Mouse (Mus musculus): Measurements from ENCODE around the gene Pqlc3. TPM values are rescaled to one million over a fixed set of nuclear protein-coding genes. Genes with fewer than 3 reads are reported as not detected.

Pqlc3 gene
- polyA plus RNA-seq, 1 experiment from 2014 or later = 1.7 TPM

- no peak overlapping the region for H3K27ac ChIP-seq (ENCODE audit: low read depth, low read length)
- H3K27me3 ChIP-seq (replicated peaks; ENCODE audit: control insufficient read depth, insufficient read depth, low read length) = no peaks in the 10 kb centered on the region
- H3K4me2 ChIP-seq (ENCODE audit: low read length) = no peak overlapping the region
- no peaks in the 10 kb centered on the region for H3K4me1 ChIP-seq (ENCODE audit: control insufficient read depth, insufficient read depth, low read depth, low read length)
- H3K9ac ChIP-seq (ENCODE audit: low read depth, low read length) = no peak overlapping the region
- no peaks in the 10 kb centered on the region for H3K9me3 ChIP-seq (ENCODE audit: control insufficient read depth, low read length)
- H3K36me3 ChIP-seq (ENCODE audit: control insufficient read depth, insufficient read depth, low read length) = no peaks in the 10 kb centered on the region
- WGBS = 83% methylated on average over 2 of the region's 2 CpGs
- ATAC-seq = no peak
- no peak overlapping the region for H3K4me3 ChIP-seq (ENCODE audit: low read length)
Measured at GRCm38 (mm10) chr12:16992355-16992754, 7.9 kb downstream of the Pqlc3 start.

DNA sequence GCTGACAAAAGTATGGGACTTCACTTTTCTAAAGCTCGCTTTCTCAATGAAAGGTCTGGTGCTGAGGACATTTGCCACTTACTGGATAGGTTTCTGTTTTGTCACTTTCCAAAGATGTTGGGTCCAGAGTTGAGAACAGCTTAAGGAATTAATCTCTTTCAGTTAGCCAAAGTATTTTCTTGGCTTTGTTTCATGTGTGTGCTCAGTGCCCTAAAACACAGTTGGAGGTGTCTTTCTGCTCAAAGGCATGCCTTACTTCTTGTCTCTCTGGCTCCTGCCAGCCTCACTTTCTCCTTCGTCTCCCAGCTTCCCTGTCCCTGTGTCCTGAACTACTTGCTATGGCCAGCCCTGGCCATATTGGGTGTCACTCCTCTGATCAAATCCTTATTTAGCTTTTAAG, 8.8 kb downstream of the Pqlc3 start:
- H3K4me1 ChIP-seq (ENCODE audit: control insufficient read depth, insufficient read depth, low read depth, low read length) = no peaks in the 10 kb centered on the region
- H3K36me3 ChIP-seq (ENCODE audit: control insufficient read depth, insufficient read depth, low read length) = no peaks in the 10 kb centered on the region
- H3K27me3 ChIP-seq (replicated peaks; ENCODE audit: control insufficient read depth, insufficient read depth, low read length) = no peaks in the 10 kb centered on the region
- H3K9me3 ChIP-seq (ENCODE audit: control insufficient read depth, low read length) = no peaks in the 10 kb centered on the region
- no peak overlapping the region for H3K4me2 ChIP-seq (ENCODE audit: low read length)
- no peak overlapping the region for H3K9ac ChIP-seq (ENCODE audit: low read depth, low read length)
- 91% methylated on average over 2 of the region's 2 CpGs for WGBS
- no peak overlapping the region for H3K27ac ChIP-seq (ENCODE audit: low read depth, low read length)
- ATAC-seq = no peak
- H3K4me3 ChIP-seq (ENCODE audit: low read length) = no peak overlapping the region

- H3K4me2 ChIP-seq (ENCODE audit: low read length) = no peak overlapping the region
- no peaks in the 10 kb centered on the region for H3K27me3 ChIP-seq (replicated peaks; ENCODE audit: control insufficient read depth, insufficient read depth, low read length)
- no peaks in the 10 kb centered on the region for H3K36me3 ChIP-seq (ENCODE audit: control insufficient read depth, insufficient read depth, low read length)
- H3K4me1 ChIP-seq (ENCODE audit: control insufficient read depth, insufficient read depth, low read depth, low read length) = no peaks in the 10 kb centered on the region
- no peak overlapping the region for H3K4me3 ChIP-seq (ENCODE audit: low read length)
- H3K9me3 ChIP-seq (ENCODE audit: control insufficient read depth, low read length) = no peaks in the 10 kb centered on the region
- H3K27ac ChIP-seq (ENCODE audit: low read depth, low read length) = no peak overlapping the region
- no peak for ATAC-seq
- 92% methylated on average over 1 of the region's 1 CpGs for WGBS
- no peak overlapping the region for H3K9ac ChIP-seq (ENCODE audit: low read depth, low read length)
Measured at GRCm38 (mm10) chr12:16985778-16986177, 14.4 kb downstream of the Pqlc3 start.

GRCm38 (mm10) chr12:16977120-16977519, 23.1 kb downstream of the Pqlc3 start:
- no peak for ATAC-seq
- Histone ChIP-seq H3K4me3 (ENCODE audit: low read length) (no peak overlapping the region), H3K36me3 (ENCODE audit: control insufficient read depth, insufficient read depth, low read length) (peaks cover 44% of the 10 kb centered on the region), H3K4me2 (ENCODE audit: low read length) (no peak overlapping the region), H3K27me3 (replicated peaks; ENCODE audit: control insufficient read depth, insufficient read depth, low read length) (no peaks in the 10 kb centered on the region), H3K9me3 (ENCODE audit: control insufficient read depth, low read length) (no peaks in the 10 kb centered on the region), H3K4me1 (ENCODE audit: control insufficient read depth, insufficient read depth, low read depth, low read length) (no peaks in the 10 kb centered on the region), H3K9ac (ENCODE audit: low read depth, low read length) (no peak overlapping the region), H3K27ac (ENCODE audit: low read depth, low read length) (no peak overlapping the region)

- ATAC-seq = no peak
- no peak overlapping the region for H3K9ac ChIP-seq (ENCODE audit: low read depth, low read length)
- H3K4me1 ChIP-seq (ENCODE audit: control insufficient read depth, insufficient read depth, low read depth, low read length) = no peaks in the 10 kb centered on the region
- no peaks in the 10 kb centered on the region for H3K9me3 ChIP-seq (ENCODE audit: control insufficient read depth, low read length)
- WGBS = 95% methylated on average over 2 of the region's 2 CpGs
- H3K4me3 ChIP-seq (ENCODE audit: low read length) = no peak overlapping the region
- peaks cover 12% of the 10 kb centered on the region for H3K36me3 ChIP-seq (ENCODE audit: control insufficient read depth, insufficient read depth, low read length)
- no peak overlapping the region for H3K27ac ChIP-seq (ENCODE audit: low read depth, low read length)
- no peaks in the 10 kb centered on the region for H3K27me3 ChIP-seq (replicated peaks; ENCODE audit: control insufficient read depth, insufficient read depth, low read length)
- H3K4me2 ChIP-seq (ENCODE audit: low read length) = no peak overlapping the region
Measured at GRCm38 (mm10) chr12:16966811-16967210, 33.4 kb downstream of the Pqlc3 start.

- ATAC-seq = no peak
- no peaks in the 10 kb centered on the region for H3K4me1 ChIP-seq (ENCODE audit: control insufficient read depth, insufficient read depth, low read depth, low read length)
- WGBS = 57% methylated on average over 2 of the region's 2 CpGs
Measured at GRCm38 (mm10) chr12:16963354-16963753, 36.9 kb downstream of the Pqlc3 start.

DNA sequence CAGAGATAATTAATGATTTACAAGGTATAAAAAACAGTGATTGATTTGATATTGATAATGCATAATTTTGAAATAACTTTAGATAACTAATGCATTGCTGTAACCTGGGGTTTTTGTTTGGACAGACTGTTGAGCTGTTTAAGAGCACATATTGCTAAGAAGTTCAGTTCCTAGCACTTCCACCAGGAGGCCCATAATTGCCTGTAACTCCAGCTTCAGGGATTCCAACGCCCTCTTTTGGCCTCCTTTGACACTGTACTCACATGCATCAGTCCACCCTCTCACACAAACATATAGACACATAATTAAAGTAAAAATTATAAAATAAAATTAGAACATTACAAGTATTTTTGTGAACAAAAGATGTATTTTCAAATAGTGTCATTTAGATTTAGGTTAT, 41.4 kb downstream of the Pqlc3 start:
- no peak overlapping the region for H3K9ac ChIP-seq (ENCODE audit: low read depth, low read length)
- H3K4me1 ChIP-seq (ENCODE audit: control insufficient read depth, insufficient read depth, low read depth, low read length) = no peaks in the 10 kb centered on the region
- 57% methylated on average over 1 of the region's 1 CpGs for WGBS
- H3K36me3 ChIP-seq (ENCODE audit: control insufficient read depth, insufficient read depth, low read length) = peaks cover 28% of the 10 kb centered on the region
- H3K9me3 ChIP-seq (ENCODE audit: control insufficient read depth, low read length) = no peaks in the 10 kb centered on the region
- no peak overlapping the region for H3K4me2 ChIP-seq (ENCODE audit: low read length)
- no peak overlapping the region for H3K4me3 ChIP-seq (ENCODE audit: low read length)
- no peak overlapping the region for H3K27ac ChIP-seq (ENCODE audit: low read depth, low read length)
- H3K27me3 ChIP-seq (replicated peaks; ENCODE audit: control insufficient read depth, insufficient read depth, low read length) = no peaks in the 10 kb centered on the region
- ATAC-seq = no peak

More at GRCm38 (mm10) chr12:16963354-16963753, 36.9 kb downstream of the Pqlc3 start:
- Histone ChIP-seq H3K4me3 (ENCODE audit: low read length) (no peak overlapping the region), H3K27ac (ENCODE audit: low read depth, low read length) (no peak overlapping the region), H3K36me3 (ENCODE audit: control insufficient read depth, insufficient read depth, low read length) (peaks cover 25% of the 10 kb centered on the region), H3K9me3 (ENCODE audit: control insufficient read depth, low read length) (no peaks in the 10 kb centered on the region), H3K9ac (ENCODE audit: low read depth, low read length) (no peak overlapping the region), H3K27me3 (replicated peaks; ENCODE audit: control insufficient read depth, insufficient read depth, low read length) (no peaks in the 10 kb centered on the region), H3K4me2 (ENCODE audit: low read length) (no peak overlapping the region)

DNA sequence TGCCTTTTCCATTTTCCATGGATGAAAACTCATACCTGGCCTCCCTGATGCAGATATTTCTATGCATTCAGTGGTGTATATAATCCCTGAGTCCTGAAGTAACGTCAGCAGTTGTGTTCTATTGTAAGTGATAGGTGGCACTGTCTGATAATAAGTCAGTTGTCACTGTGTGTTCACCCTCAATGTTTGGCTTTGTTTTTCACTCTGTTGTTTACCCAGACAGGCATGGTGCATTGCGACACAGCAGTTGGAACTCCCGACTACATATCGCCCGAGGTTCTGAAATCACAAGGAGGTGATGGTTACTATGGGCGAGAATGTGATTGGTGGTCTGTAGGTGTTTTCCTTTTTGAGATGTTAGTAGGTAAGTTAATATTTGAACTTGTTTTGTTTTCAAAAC, 52.0 kb downstream of the Pqlc3 start:
- no peaks in the 10 kb centered on the region for H3K27me3 ChIP-seq (replicated peaks; ENCODE audit: control insufficient read depth, insufficient read depth, low read length)
- no peak for ATAC-seq
- H3K4me2 ChIP-seq (ENCODE audit: low read length) = no peak overlapping the region
- H3K27ac ChIP-seq (ENCODE audit: low read depth, low read length) = no peak overlapping the region
- H3K4me3 ChIP-seq (ENCODE audit: low read length) = no peak overlapping the region
- H3K4me1 ChIP-seq (ENCODE audit: control insufficient read depth, insufficient read depth, low read depth, low read length) = no peaks in the 10 kb centered on the region
- no peaks in the 10 kb centered on the region for H3K9me3 ChIP-seq (ENCODE audit: control insufficient read depth, low read length)
- H3K9ac ChIP-seq (ENCODE audit: low read depth, low read length) = no peak overlapping the region
- WGBS = 90% methylated on average over 6 of the region's 6 CpGs
- H3K36me3 ChIP-seq (ENCODE audit: control insufficient read depth, insufficient read depth, low read length) = no peaks in the 10 kb centered on the region

- H3K4me2 ChIP-seq (ENCODE audit: low read length) = no peak overlapping the region
- no peaks in the 10 kb centered on the region for H3K9me3 ChIP-seq (ENCODE audit: control insufficient read depth, low read length)
- 86% methylated on average over 3 of the region's 3 CpGs for WGBS
- no peak for ATAC-seq
- H3K4me1 ChIP-seq (ENCODE audit: control insufficient read depth, insufficient read depth, low read depth, low read length) = no peaks in the 10 kb centered on the region
- no peak overlapping the region for H3K27ac ChIP-seq (ENCODE audit: low read depth, low read length)
- H3K36me3 ChIP-seq (ENCODE audit: control insufficient read depth, insufficient read depth, low read length) = peaks cover 4% of the 10 kb centered on the region
- no peak overlapping the region for H3K4me3 ChIP-seq (ENCODE audit: low read length)
- H3K9ac ChIP-seq (ENCODE audit: low read depth, low read length) = no peak overlapping the region
- no peaks in the 10 kb centered on the region for H3K27me3 ChIP-seq (replicated peaks; ENCODE audit: control insufficient read depth, insufficient read depth, low read length)
Measured at GRCm38 (mm10) chr12:16941976-16942375, 58.2 kb downstream of the Pqlc3 start.

All from hindbrain, embryonic 16.5 days (tissue).